Mouse (Mus musculus): ENCODE measurements around the gene Olfr355. TPM values are rescaled to one million over a fixed set of nuclear protein-coding genes. Genes with fewer than 3 reads are reported as not detected.

Gene Olfr355
- polyA plus RNA-seq (2021; fragmentation: Nextera tagmentation): not detected in 2 replicates
- long read RNA-seq, experiment 1: 0 reads
- long read RNA-seq, experiment 2: 0 reads

DNA sequence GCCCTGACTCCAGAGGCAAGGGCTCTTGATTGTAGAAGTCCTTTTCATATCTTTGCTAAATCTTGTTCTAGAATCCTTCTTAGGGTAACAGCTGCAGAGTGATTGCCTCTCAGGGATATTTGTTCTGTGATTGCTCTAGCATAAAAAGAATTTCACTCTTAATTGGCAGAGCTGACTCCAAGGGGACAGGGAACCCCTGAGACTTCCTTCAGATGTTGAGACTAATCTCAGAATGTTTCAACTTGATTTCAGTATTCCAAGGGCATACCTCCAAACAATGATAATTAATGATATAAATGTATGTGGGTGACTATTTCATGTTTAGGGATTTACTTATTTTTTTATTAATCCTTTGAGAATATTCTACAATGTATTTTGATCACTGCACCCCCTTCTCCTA is at the start of gene Olfr355:
Gene Olfr355, minus strand, starts transcription at position 101 of the 400 bp plus-strand sequence.

GRCm38 (mm10) chr2:36936821-36937220 is 8.1 kb upstream of the Olfr355 start, which contains the start of gene Olfr356:
Gene Olfr356, plus strand, starts transcription at chr2:36937121.

DNA sequence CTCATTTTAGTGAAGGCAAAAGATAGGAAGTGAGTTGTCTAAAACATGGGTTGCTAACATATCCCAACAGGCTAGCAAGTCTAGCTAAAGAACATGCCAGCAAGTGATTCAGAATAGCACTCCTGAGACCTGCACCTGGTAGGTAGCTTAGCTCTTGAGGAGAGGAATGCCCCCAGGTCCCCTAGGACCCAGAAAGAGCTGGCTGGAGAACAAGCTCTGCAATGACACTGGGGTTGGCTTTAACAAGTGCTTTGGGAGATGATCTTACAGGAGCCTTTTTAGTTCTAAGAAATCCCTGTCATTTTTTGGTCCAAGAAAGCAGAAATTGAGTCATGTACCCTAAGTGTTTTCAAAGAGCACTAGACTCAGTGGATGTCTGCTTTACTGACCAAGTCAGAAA is 23.3 kb downstream of the Olfr355 start, which contains the start of gene Olfr354:
Gene Olfr354, plus strand, starts transcription at position 301 of the 400 bp plus-strand sequence.

GRCm38 (mm10) chr2:36892836-36893235 is 35.9 kb downstream of the Olfr355 start, which contains the start of gene Olfr353:
Gene Olfr353, minus strand, starts transcription at chr2:36892936.

Other genes starting within 250 kb of the Olfr355 start
- not detected in 2 replicates for gene Olfr346, start 243.1 kb downstream of the Olfr355 start, polyA plus RNA-seq (2021; fragmentation: Nextera tagmentation)
- not detected in 2 replicates for gene Olfr347, start 197.0 kb downstream of the Olfr355 start, polyA plus RNA-seq (2021; fragmentation: Nextera tagmentation)
- gene Olfr348, start 144.6 kb downstream of the Olfr355 start, polyA plus RNA-seq (2021; fragmentation: Nextera tagmentation): not detected in 2 replicates
- gene Olfr50, start 138.4 kb downstream of the Olfr355 start, polyA plus RNA-seq (2021; fragmentation: Nextera tagmentation): not detected in 2 replicates
- not detected in 2 replicates for gene Olfr3, start 111.9 kb downstream of the Olfr355 start, polyA plus RNA-seq (2021; fragmentation: Nextera tagmentation)
- not detected in 2 replicates for gene Olfr350, start 82.6 kb downstream of the Olfr355 start, polyA plus RNA-seq (2021; fragmentation: Nextera tagmentation)
- not detected in 2 replicates for gene Olfr351, start 66.2 kb downstream of the Olfr355 start, polyA plus RNA-seq (2021; fragmentation: Nextera tagmentation)
- gene Olfr352, start 60.4 kb downstream of the Olfr355 start, polyA plus RNA-seq (2021; fragmentation: Nextera tagmentation): not detected in 2 replicates
- gene Olfr353, start 36.0 kb downstream of the Olfr355 start, polyA plus RNA-seq (2021; fragmentation: Nextera tagmentation): not detected in 2 replicates
- gene Olfr354, start 23.2 kb downstream of the Olfr355 start, polyA plus RNA-seq (2021; fragmentation: Nextera tagmentation): not detected in 2 replicates
- gene Olfr356, start 8.2 kb upstream of the Olfr355 start, polyA plus RNA-seq (2021; fragmentation: Nextera tagmentation): not detected in 2 replicates
- not detected in 2 replicates for gene Olfr357, start 64.9 kb upstream of the Olfr355 start, polyA plus RNA-seq (2021; fragmentation: Nextera tagmentation)
- not detected in 2 replicates for gene Olfr358, start 80.4 kb upstream of the Olfr355 start, polyA plus RNA-seq (2021; fragmentation: Nextera tagmentation)
- gene Olfr360, start 136.8 kb upstream of the Olfr355 start, polyA plus RNA-seq (2021; fragmentation: Nextera tagmentation): not detected in 2 replicates
- not detected in 2 replicates for gene Olfr361, start 160.4 kb upstream of the Olfr355 start, polyA plus RNA-seq (2021; fragmentation: Nextera tagmentation)
- gene Olfr362, start 189.0 kb upstream of the Olfr355 start, polyA plus RNA-seq (2021; fragmentation: Nextera tagmentation): not detected in 2 replicates
- not detected in 2 replicates for gene Olfr364-ps1, start 210.4 kb upstream of the Olfr355 start, polyA plus RNA-seq (2021; fragmentation: Nextera tagmentation)